Mouse (Mus musculus): ENCODE measurements around the gene Rptor.

GRCm38 (mm10) chr11:119788919-119789713 is 186.4 kb downstream of the Rptor start:
- TF ChIP-seq CTCF (IDR thresholded peaks at IDR 0.05), result no peak
- no peak for TF ChIP-seq POLR2A (IDR thresholded peaks at IDR 0.05; ENCODE audit: insufficient read depth, low read depth, low read length)
- no peak for TF ChIP-seq EP300 (IDR thresholded peaks at IDR 0.05; ENCODE audit: insufficient read depth, low read depth, low read length)

Measured in heart, adult 2 months (tissue).